Mouse (Mus musculus): Measurements from ENCODE around the gene Satl1. TPM values are rescaled to one million over a fixed set of nuclear protein-coding genes. Genes with fewer than 3 reads are reported as not detected.
"Not testable (repeated sequence)": the region's sequence is repeated elsewhere in the genome, so short reads cannot be mapped to it uniquely, and the experiment has no call there.

The Satl1 gene
- not detected in 2 replicates for polyA plus RNA-seq (2014; fragmentation: Nextera tagmentation; extraction: Ambion mirVana)

- no peaks in the 10 kb centered on the region for H3K36me3 ChIP-seq (ENCODE audit: control insufficient read depth, insufficient read depth, low read length)
- H3K4me3 ChIP-seq (ENCODE audit: low read depth, low read length), result no peak within 1 kb of the TSS
- no peak within 1 kb of the TSS for H3K27ac ChIP-seq (ENCODE audit: low read depth, low read length)
- 87% methylated on average over 3 of the region's 3 CpGs for WGBS
- no peaks in the 10 kb centered on the region for H3K27me3 ChIP-seq (replicated peaks; ENCODE audit: control insufficient read depth, insufficient read depth, low read length)
- H3K9me3 ChIP-seq (ENCODE audit: control insufficient read depth, low read length), result no peaks in the 10 kb centered on the region
- H3K4me2 ChIP-seq, result no peak within 1 kb of the TSS
- no peak within 1 kb of the TSS for H3K9ac ChIP-seq (ENCODE audit: low read depth, low read length)
- H3K4me1 ChIP-seq (replicated peaks; ENCODE audit: control insufficient read depth, insufficient read depth, low read length), result no peaks in the 10 kb centered on the region
- no peak for ATAC-seq (replicated peaks; ENCODE audit: low FRiP score)
- DNase-seq (ENCODE audit: low spot score), result no peak
Measured at GRCm38 (mm10) chrX:112406679-112407078, at the start of gene Satl1. Gene Satl1, minus strand, starts transcription at chrX:112406779.

GRCm38 (mm10) chrX:112438064-112438463, 31.5 kb upstream of the Satl1 start:
- no peak overlapping the region for H3K4me3 ChIP-seq (ENCODE audit: low read depth, low read length)
- H3K9ac ChIP-seq (ENCODE audit: low read depth, low read length), result no peak overlapping the region
- H3K9me3 ChIP-seq (ENCODE audit: control insufficient read depth, low read length), result no peaks in the 10 kb centered on the region
- H3K27ac ChIP-seq (ENCODE audit: low read depth, low read length), result no peak overlapping the region
- no peak overlapping the region for H3K4me2 ChIP-seq
- H3K4me1 ChIP-seq (replicated peaks; ENCODE audit: control insufficient read depth, insufficient read depth, low read length), result no peaks in the 10 kb centered on the region
- WGBS, result 78% methylated on average over 2 of the region's 2 CpGs
- H3K36me3 ChIP-seq (ENCODE audit: control insufficient read depth, insufficient read depth, low read length), result no peaks in the 10 kb centered on the region
- ATAC-seq (replicated peaks; ENCODE audit: low FRiP score) (no peak), DNase-seq (ENCODE audit: low spot score) (no peak)
- no peaks in the 10 kb centered on the region for H3K27me3 ChIP-seq (replicated peaks; ENCODE audit: control insufficient read depth, insufficient read depth, low read length)

- Histone ChIP-seq H3K4me1 (replicated peaks; ENCODE audit: control insufficient read depth, insufficient read depth, low read length) (no peaks in the 10 kb centered on the region), H3K9ac (ENCODE audit: low read depth, low read length) (no peak overlapping the region), H3K4me2 (no peak overlapping the region), H3K27ac (ENCODE audit: low read depth, low read length) (no peak overlapping the region), H3K36me3 (ENCODE audit: control insufficient read depth, insufficient read depth, low read length) (no peaks in the 10 kb centered on the region), H3K9me3 (ENCODE audit: control insufficient read depth, low read length) (no peaks in the 10 kb centered on the region), H3K27me3 (replicated peaks; ENCODE audit: control insufficient read depth, insufficient read depth, low read length) (no peaks in the 10 kb centered on the region), H3K4me3 (ENCODE audit: low read depth, low read length) (no peak overlapping the region)
- no peak for DNase-seq (ENCODE audit: low spot score)
- WGBS, result 62% methylated on average over 1 of the region's 1 CpGs
- no peak for ATAC-seq (replicated peaks; ENCODE audit: low FRiP score)
Measured at GRCm38 (mm10) chrX:112437580-112437979, 31.0 kb upstream of the Satl1 start.

GRCm38 (mm10) chrX:112422998-112423397, 16.4 kb upstream of the Satl1 start:
- WGBS, result 31% methylated on average over 2 of the region's 2 CpGs
- H3K4me2 ChIP-seq; H3K27ac ChIP-seq (ENCODE audit: low read depth, low read length); H3K4me1 ChIP-seq (replicated peaks; ENCODE audit: control insufficient read depth, insufficient read depth, low read length); H3K4me3 ChIP-seq (ENCODE audit: low read depth, low read length); H3K27me3 ChIP-seq (replicated peaks; ENCODE audit: control insufficient read depth, insufficient read depth, low read length); H3K9ac ChIP-seq (ENCODE audit: low read depth, low read length); H3K36me3 ChIP-seq (ENCODE audit: control insufficient read depth, insufficient read depth, low read length); ATAC-seq (replicated peaks; ENCODE audit: low FRiP score); H3K9me3 ChIP-seq (ENCODE audit: control insufficient read depth, low read length); DNase-seq (ENCODE audit: low spot score): not testable (repeated sequence)

DNA sequence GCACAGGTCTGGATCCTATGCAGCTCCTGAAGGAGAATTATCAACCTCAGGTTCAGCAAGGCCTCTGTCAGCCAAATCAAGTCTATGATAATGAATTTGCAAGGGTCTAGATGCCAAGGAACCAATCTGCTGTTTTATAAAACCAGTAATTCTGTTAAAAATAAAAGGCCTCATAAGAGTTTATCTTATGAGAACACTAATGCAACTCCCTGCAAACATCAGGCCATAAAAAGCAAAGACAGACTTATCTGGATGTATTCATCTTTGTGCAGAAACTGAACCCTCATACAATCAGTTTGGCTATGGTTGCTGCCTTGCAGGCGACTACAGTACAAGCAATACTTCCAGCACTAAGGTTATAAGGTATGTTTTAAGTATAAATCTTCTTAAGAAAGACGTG, 5.7 kb upstream of the Satl1 start:
- ATAC-seq (replicated peaks; ENCODE audit: low FRiP score) (no peak), DNase-seq (ENCODE audit: low spot score) (no peak)
- H3K27me3 ChIP-seq (replicated peaks; ENCODE audit: control insufficient read depth, insufficient read depth, low read length), result no peaks in the 10 kb centered on the region
- no peaks in the 10 kb centered on the region for H3K36me3 ChIP-seq (ENCODE audit: control insufficient read depth, insufficient read depth, low read length)
- no peaks in the 10 kb centered on the region for H3K9me3 ChIP-seq (ENCODE audit: control insufficient read depth, low read length)
- H3K4me1 ChIP-seq (replicated peaks; ENCODE audit: control insufficient read depth, insufficient read depth, low read length), result no peaks in the 10 kb centered on the region
- H3K9ac ChIP-seq (ENCODE audit: low read depth, low read length), result no peak overlapping the region
- no peak overlapping the region for H3K4me2 ChIP-seq
- no peak overlapping the region for H3K27ac ChIP-seq (ENCODE audit: low read depth, low read length)
- WGBS, result 64% methylated on average over 2 of the region's 2 CpGs
- H3K4me3 ChIP-seq (ENCODE audit: low read depth, low read length), result no peak overlapping the region

GRCm38 (mm10) chrX:112370577-112371410, 35.8 kb downstream of the Satl1 start:
- DNase-seq (ENCODE audit: low spot score) (peak; percentile 61), ATAC-seq (replicated peaks; ENCODE audit: low FRiP score) (peak; percentile 98)
- H3K36me3 ChIP-seq (ENCODE audit: control insufficient read depth, insufficient read depth, low read length); H3K4me2 ChIP-seq; H3K9me3 ChIP-seq (ENCODE audit: control insufficient read depth, low read length); H3K9ac ChIP-seq (ENCODE audit: low read depth, low read length); H3K27me3 ChIP-seq (replicated peaks; ENCODE audit: control insufficient read depth, insufficient read depth, low read length); H3K4me3 ChIP-seq (ENCODE audit: low read depth, low read length); H3K4me1 ChIP-seq (replicated peaks; ENCODE audit: control insufficient read depth, insufficient read depth, low read length); H3K27ac ChIP-seq (ENCODE audit: low read depth, low read length): not testable (repeated sequence)
- WGBS, result 82% methylated on average over 5 of the region's 5 CpGs

GRCm38 (mm10) chrX:112368426-112368825, 38.2 kb downstream of the Satl1 start:
- 43% methylated on average over 4 of the region's 4 CpGs for WGBS

DNA sequence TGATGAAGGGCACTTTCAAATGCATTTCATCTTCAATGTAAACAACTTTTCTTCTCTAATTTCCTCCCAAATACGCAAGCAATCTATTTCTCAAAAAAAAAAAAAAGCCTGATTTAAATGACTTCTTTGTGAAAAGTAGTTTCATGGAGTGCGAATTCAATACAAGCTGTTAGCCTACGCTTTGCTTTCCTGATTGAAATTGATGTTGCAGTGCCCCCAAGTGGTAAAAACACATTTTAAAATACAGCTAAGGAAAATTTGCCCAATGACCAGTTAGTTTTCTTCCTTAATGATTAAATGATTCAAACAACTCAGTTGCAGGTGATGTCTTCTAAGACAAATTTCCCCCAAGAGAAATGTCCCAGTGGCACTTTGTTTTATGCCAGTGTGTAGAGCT, 58.2 kb downstream of the Satl1 start:
- ATAC-seq (replicated peaks; ENCODE audit: low FRiP score), result no peak
- Histone ChIP-seq H3K27me3 (replicated peaks; ENCODE audit: control insufficient read depth, insufficient read depth, low read length) (no peaks in the 10 kb centered on the region), H3K4me2 (no peak overlapping the region), H3K27ac (ENCODE audit: low read depth, low read length) (no peak overlapping the region), H3K9me3 (ENCODE audit: control insufficient read depth, low read length) (no peaks in the 10 kb centered on the region), H3K9ac (ENCODE audit: low read depth, low read length) (no peak overlapping the region), H3K4me3 (ENCODE audit: low read depth, low read length) (no peak overlapping the region), H3K4me1 (replicated peaks; ENCODE audit: control insufficient read depth, insufficient read depth, low read length) (no peaks in the 10 kb centered on the region), H3K36me3 (ENCODE audit: control insufficient read depth, insufficient read depth, low read length) (no peaks in the 10 kb centered on the region)
- WGBS, result 48% methylated on average over 3 of the region's 3 CpGs
- DNase-seq (ENCODE audit: low spot score), result no peak

More at GRCm38 (mm10) chrX:112368426-112368825, 38.2 kb downstream of the Satl1 start:
- H3K4me2 ChIP-seq, result no peak overlapping the region
- no peaks in the 10 kb centered on the region for H3K36me3 ChIP-seq (ENCODE audit: control insufficient read depth, insufficient read depth, low read length)
- no peak overlapping the region for H3K27ac ChIP-seq (ENCODE audit: low read depth, low read length)
- H3K9ac ChIP-seq (ENCODE audit: low read depth, low read length), result no peak overlapping the region
- peaks cover 6% of the 10 kb centered on the region; the same call in 1 of the 2 replicates for H3K9me3 ChIP-seq (ENCODE audit: control insufficient read depth, low read length)
- ATAC-seq (replicated peaks; ENCODE audit: low FRiP score), result no peak
- no peaks in the 10 kb centered on the region for H3K4me1 ChIP-seq (replicated peaks; ENCODE audit: control insufficient read depth, insufficient read depth, low read length)
- no peak overlapping the region for H3K4me3 ChIP-seq (ENCODE audit: low read depth, low read length)
- no peak for DNase-seq (ENCODE audit: low spot score)
- no peaks in the 10 kb centered on the region for H3K27me3 ChIP-seq (replicated peaks; ENCODE audit: control insufficient read depth, insufficient read depth, low read length)

All from liver, embryonic 11.5 days (tissue).